Mouse (Mus musculus) intestine, postnatal 0 days (tissue): ENCODE results near the gene Senp1. TPM values are rescaled to one million over a fixed set of nuclear protein-coding genes. Genes with fewer than 3 reads are reported as not detected.

ENCODE experiments used
- ATAC-seq: fragments of 200-750 bp; cut with Nextera tagmentation; 2 replicates; pipeline ENCODE4 v1.8.0; 2017; ENCODE audit warnings: mild to moderate bottlenecking, moderate TSS enrichment, moderate library complexity
- H3K27ac ChIP-seq: fragments of 300-500 bp; sonication (generic); 2 replicates; pipeline ENCODE4 v1.5.1; 2014; ENCODE audit warnings: mild to moderate bottlenecking, low read depth, low read length, moderate library complexity
- H3K27me3 ChIP-seq: fragments of 300-500 bp; sonication (generic); replicated peaks from 2 replicates; pipeline ENCODE4 v1.6.1; 2014; ENCODE audit warnings: low read length, mixed read lengths; ENCODE audit not compliant: control insufficient read depth, insufficient read depth
- H3K36me3 ChIP-seq: fragments of 300-500 bp; sonication (generic); 2 replicates; pipeline ENCODE4 v1.6.1; 2014; ENCODE audit warnings: mild to moderate bottlenecking, moderate library complexity; ENCODE audit not compliant: control insufficient read depth, insufficient read depth
- H3K4me1 ChIP-seq: fragments of 300-500 bp; sonication (generic); replicated peaks from 2 replicates; pipeline ENCODE4 v1.6.1; 2014; ENCODE audit warnings: antibody characterized with exemption, low read length, mixed read lengths; ENCODE audit not compliant: control insufficient read depth, insufficient read depth
- H3K4me2 ChIP-seq: fragments of 300-500 bp; sonication (generic); replicated peaks from 2 replicates; pipeline ENCODE4 v1.6.1; 2014; ENCODE audit warnings: low read depth, mild to moderate bottlenecking, moderate library complexity
- H3K4me3 ChIP-seq: fragments of 300-500 bp; sonication (generic); 2 replicates; pipeline ENCODE4 v1.5.1; 2014; ENCODE audit warnings: low read depth, low read length
- H3K9ac ChIP-seq: fragments of 300-500 bp; sonication (generic); 2 replicates; pipeline ENCODE4 v1.6.1; 2014; ENCODE audit warnings: mild to moderate bottlenecking, low read depth, low read length
- H3K9me3 ChIP-seq: fragments of 300-500 bp; sonication (generic); 2 replicates; pipeline ENCODE4 v1.6.1; 2016; ENCODE audit warnings: mixed run types; ENCODE audit not compliant: control insufficient read depth
- CTCF ChIP-seq: sonication (generic); IDR thresholded peaks from 2 replicates; pipeline ENCODE4 v1.5.1; 2016; ENCODE audit warnings: low read depth, mild to moderate bottlenecking, control low read depth, antibody characterized with exemption, moderate library complexity
- WGBS: fragments of 180-500 bp; shearing (Covaris S2); extraction: QIAGEN DNeasy Blood & Tissue Kit; methylation state at CpG from one replicate; pipeline ENCODE4 v1.1.7; 2014; 5-methylcytosine and 5-hydroxymethylcytosine counted together
- polyA plus RNA-seq: library from polyadenylated mRNA; unstranded; fragments of >200 nt; fragmentation: Nextera tagmentation; extraction: Ambion mirVana; gene quantifications from 2 replicates; pipeline ENCODE4 v1.2.1, GENCODE M21; 2015

The Senp1 gene
- polyA plus RNA-seq: 7.3 and 8.6 TPM in 2 replicates

DNA sequence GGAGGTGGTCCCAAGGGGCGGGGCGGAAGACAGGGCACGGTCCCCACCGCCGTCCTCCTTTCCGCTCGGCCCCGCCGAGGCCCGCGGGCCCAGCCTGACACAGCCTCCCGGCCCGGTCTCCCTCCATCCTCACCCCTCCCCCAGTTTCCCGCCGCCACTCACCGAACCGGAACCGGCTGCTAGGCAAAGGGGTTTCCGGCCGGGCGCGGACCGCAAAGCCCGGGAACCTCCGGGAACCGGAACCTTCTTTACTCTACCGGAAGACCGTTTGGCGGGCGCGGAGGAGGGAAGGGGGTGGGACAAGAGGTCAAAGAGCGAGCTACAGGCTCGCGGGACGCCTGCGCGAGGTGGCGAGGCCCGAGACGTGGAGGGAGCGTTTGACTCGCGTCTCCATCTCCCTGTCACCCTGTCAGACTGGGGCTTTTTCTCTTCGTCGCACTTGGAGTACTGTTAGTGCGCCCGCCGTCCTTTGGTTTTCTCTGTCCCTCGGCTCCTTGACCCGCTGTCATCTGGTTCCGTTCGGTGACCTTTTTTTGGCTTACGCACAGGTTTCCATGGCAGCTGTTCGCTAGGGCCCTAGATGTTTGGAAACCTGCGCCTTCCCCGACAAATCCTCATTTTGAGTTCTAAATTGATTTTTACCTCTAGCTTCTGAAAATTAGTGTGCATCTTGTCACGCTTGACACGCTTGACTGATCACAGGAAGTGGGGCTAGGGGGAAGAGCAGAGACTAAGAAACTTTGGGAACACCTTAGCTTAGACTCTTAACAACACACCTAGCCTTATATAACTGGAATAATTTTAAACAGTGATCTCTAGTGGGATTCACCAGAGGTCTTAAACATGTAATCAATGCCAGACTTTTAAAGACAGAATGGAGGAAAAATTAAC, at the start of gene Senp1:
Gene Senp1, minus strand, starts transcription at position 624 of the 891 bp plus-strand sequence.
- peaks cover 6% of the 10 kb centered on the region; the same call in 1 of the 2 replicates for H3K36me3 ChIP-seq
- peak; percentile 89 for ATAC-seq
- peak within 1 kb of the TSS; percentile 94 for H3K27ac ChIP-seq
- H3K27me3 ChIP-seq: no peaks in the 10 kb centered on the region
- H3K9ac ChIP-seq: peak within 1 kb of the TSS; percentile 83
- no peak for TF ChIP-seq CTCF
- H3K9me3 ChIP-seq: no peaks in the 10 kb centered on the region
- peak within 1 kb of the TSS; percentile 96 for H3K4me3 ChIP-seq
- H3K4me1 ChIP-seq: no peaks in the 10 kb centered on the region
- WGBS: under 1% methylated on average over 57 of the region's 58 CpGs
- peak within 1 kb of the TSS; percentile 80 for H3K4me2 ChIP-seq

DNA sequence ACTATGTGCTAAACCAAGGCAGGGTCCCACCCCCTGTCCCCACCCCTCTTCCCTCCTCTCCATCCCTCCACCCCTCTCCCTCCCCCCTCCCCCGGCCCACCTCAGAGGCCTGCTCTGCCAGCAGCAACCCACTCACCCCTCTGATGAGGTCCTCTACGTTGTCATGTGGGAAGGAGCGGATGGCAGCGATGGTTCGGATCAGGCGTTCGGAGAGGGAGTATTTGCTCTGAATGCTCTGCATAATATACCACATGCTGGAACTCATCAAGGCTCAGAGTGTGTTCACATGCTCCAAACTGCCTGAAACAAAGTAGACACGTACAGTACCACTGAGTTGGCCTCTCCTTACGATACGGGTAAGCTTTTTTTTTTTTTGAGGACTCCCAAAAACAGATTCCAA, 49.0 kb upstream of the Senp1 start:
- WGBS: 87% methylated on average over 10 of the region's 10 CpGs
- ATAC-seq: no peak
- no peak overlapping the region for H3K4me2 ChIP-seq

DNA sequence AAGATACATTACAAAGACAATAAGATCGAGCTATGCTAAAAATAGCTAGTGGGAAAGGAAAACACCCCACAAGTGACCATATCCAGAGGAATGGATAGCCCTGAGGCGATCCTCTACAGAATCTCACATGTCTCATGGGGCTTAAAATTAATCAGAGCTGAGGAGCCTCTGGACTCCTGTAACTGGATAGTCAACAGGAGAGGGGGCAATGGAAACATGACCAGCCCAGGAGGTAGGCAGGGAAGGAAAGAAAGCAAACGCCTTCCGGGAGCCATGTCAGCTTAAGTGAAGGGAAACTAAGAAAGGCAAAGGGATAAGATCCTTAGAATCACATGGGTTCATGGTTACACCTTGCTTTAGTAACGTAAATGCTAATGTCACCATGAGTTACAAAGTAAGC, 47.3 kb upstream of the Senp1 start:
- no peak for TF ChIP-seq CTCF
- no peak overlapping the region for H3K9ac ChIP-seq
- peaks cover 50% of the 10 kb centered on the region for H3K36me3 ChIP-seq
- H3K4me3 ChIP-seq: no peak overlapping the region
- no peak overlapping the region for H3K4me2 ChIP-seq
- no peak for ATAC-seq
- H3K27me3 ChIP-seq: no peaks in the 10 kb centered on the region
- no peaks in the 10 kb centered on the region; the same call in 1 of the 2 replicates for H3K4me1 ChIP-seq
- no peak overlapping the region for H3K27ac ChIP-seq
- 90% methylated on average over 5 of the region's 5 CpGs for WGBS
- H3K9me3 ChIP-seq: no peaks in the 10 kb centered on the region

More for the DNA sequence above, 49.0 kb upstream of the Senp1 start:
- H3K27ac ChIP-seq: no peak overlapping the region
- no peaks in the 10 kb centered on the region for H3K27me3 ChIP-seq
- peaks cover 36% of the 10 kb centered on the region for H3K36me3 ChIP-seq
- H3K4me1 ChIP-seq: no peaks in the 10 kb centered on the region; the same call in 1 of the 2 replicates
- no peak for TF ChIP-seq CTCF
- no peak overlapping the region for H3K4me3 ChIP-seq
- no peak overlapping the region for H3K9ac ChIP-seq
- H3K9me3 ChIP-seq: no peaks in the 10 kb centered on the region

DNA sequence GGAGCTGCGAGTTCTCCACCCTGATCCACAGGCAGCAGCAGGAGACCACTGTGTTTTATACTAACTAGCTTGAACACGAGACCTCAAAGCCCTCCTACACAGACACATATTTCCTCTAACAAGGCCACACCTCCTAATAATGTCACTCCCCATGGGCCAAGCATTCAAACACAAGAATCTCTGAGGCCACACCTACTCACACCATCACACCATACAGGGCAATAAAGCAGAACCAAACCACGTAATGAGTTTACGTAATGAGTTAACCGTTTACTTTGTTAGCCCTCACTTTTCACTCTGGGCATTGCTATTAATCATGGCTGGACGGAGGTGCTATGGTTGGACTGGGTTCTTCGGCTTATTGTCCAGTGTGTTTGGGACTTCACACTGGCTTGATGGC, 46.2 kb upstream of the Senp1 start:
- peak; percentile 84 for ATAC-seq
- no peaks in the 10 kb centered on the region for H3K9me3 ChIP-seq
- H3K36me3 ChIP-seq: peaks cover 60% of the 10 kb centered on the region
- H3K9ac ChIP-seq: no peak overlapping the region
- H3K4me3 ChIP-seq: no peak overlapping the region
- no peaks in the 10 kb centered on the region for H3K27me3 ChIP-seq
- H3K4me2 ChIP-seq: 0 out of 2 replicates have a peak overlapping the region, but pooled peaks have one; percentile 4
- no peak for TF ChIP-seq CTCF
- H3K27ac ChIP-seq: peak overlapping the region; percentile 41; the same call in 1 of the 2 replicates
- 36% methylated on average over 7 of the region's 7 CpGs for WGBS
- H3K4me1 ChIP-seq: no peaks in the 10 kb centered on the region; the same call in 1 of the 2 replicates

DNA sequence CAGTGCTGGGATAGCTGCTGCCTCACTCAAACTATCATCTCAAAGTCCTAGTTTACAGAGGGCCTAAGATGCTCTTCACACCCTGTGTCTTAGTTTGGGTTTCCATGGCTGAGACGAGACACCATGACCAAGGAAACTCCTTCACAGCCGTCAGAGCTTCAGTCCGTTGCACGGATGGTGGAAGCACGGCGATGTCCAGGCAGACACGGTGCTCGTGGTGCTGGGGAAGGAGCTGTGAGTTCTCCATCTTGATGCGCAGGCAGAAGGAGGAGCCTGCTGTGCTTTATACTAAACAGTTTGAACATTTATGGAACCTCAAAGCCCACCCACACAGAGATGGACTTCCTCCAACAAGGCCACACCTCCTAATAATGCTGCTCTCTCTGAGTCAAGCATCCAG, 43.3 kb upstream of the Senp1 start:
- H3K36me3 ChIP-seq: peaks cover 72% of the 10 kb centered on the region

DNA sequence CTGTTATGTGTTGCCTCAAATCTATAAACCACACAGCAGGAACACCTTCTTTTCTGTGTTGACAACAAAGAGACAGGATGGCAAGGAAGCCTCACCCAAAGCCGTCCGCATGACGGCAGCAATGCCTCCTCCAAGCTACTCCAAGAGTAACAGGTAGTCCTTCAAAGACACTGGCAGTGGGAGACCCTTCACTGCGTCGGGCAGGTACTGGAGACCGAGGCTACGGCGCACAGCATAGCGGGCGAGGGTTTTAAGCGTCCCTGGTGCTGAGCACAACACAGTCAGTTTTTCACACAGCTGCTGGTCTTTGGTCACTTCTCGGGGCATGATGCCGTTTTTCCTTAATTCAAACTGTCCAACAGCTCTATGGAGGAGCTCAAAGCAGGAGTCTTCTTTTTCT, 42.1 kb upstream of the Senp1 start:
- ATAC-seq: no peak
- 93% methylated on average over 13 of the region's 13 CpGs for WGBS
- H3K36me3 ChIP-seq: peaks cover 61% of the 10 kb centered on the region
- H3K27me3 ChIP-seq: no peaks in the 10 kb centered on the region
- H3K9ac ChIP-seq: no peak overlapping the region
- H3K4me2 ChIP-seq: no peak overlapping the region
- H3K4me1 ChIP-seq: no peaks in the 10 kb centered on the region; the same call in 1 of the 2 replicates
- H3K4me3 ChIP-seq: no peak overlapping the region
- H3K27ac ChIP-seq: no peak overlapping the region
- no peak for TF ChIP-seq CTCF
- H3K9me3 ChIP-seq: no peaks in the 10 kb centered on the region

More for the DNA sequence above, 43.3 kb upstream of the Senp1 start:
- Histone ChIP-seq H3K4me2 (no peak overlapping the region), H3K27ac (no peak overlapping the region), H3K4me1 (no peaks in the 10 kb centered on the region; the same call in 1 of the 2 replicates), H3K9ac (no peak overlapping the region), H3K27me3 (no peaks in the 10 kb centered on the region), H3K9me3 (no peaks in the 10 kb centered on the region), H3K4me3 (no peak overlapping the region)
- no peak for TF ChIP-seq CTCF
- ATAC-seq: no peak
- 85% methylated on average over 9 of the region's 9 CpGs for WGBS
